Mouse (Mus musculus) cerebral cortex, adult 2 months (tissue): ENCODE measurements around the gene Slc34a1.

Source experiments
- WGBS: fragments of 180-500 bp; shearing (Covaris S2); methylation state at CpG from one replicate; pipeline ENCODE4 v1.1.7; 2018; 5-methylcytosine and 5-hydroxymethylcytosine counted together

Gene Slc34a1

DNA sequence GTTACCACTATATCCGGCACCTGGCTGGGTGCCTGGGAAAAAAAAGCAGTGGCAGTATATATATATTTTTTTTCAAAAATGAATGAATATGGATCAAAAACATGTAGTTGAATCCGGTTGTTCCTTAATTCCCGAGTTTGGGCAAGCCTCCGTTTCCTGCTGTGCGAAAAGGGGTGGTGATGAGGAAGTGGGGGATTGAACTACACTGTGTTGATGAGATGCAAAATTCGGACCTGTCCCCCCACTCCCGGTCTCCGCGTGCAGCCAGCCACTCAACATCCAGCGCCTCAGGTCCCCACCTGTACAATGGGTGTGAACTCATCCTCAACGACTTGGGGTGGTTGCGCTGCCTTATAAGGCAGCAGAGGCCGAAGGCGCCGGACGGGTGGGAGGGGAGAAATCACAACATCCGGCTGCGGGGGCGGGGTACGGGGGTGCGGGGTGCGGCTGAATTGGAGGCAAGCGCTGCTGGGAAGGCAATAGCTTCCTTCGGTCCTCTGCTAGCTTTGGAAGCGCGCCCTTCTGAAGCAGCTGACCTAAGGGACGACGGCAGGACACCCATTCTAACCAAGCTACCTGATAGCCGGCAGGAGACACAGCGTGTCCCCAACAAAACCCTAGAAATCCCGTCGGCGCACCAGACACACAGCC, 46.4 kb downstream of the Slc34a1 start:
- under 1% methylated on average over 33 of the region's 33 CpGs for WGBS

- under 1% methylated on average over 35 of the region's 35 CpGs for WGBS
Measured at GRCm38 (mm10) chr13:55444937-55445315, 46.9 kb downstream of the Slc34a1 start, which contains the start of gene Grk6. Grk6 (plus strand) TSS chr13:55445072.

DNA sequence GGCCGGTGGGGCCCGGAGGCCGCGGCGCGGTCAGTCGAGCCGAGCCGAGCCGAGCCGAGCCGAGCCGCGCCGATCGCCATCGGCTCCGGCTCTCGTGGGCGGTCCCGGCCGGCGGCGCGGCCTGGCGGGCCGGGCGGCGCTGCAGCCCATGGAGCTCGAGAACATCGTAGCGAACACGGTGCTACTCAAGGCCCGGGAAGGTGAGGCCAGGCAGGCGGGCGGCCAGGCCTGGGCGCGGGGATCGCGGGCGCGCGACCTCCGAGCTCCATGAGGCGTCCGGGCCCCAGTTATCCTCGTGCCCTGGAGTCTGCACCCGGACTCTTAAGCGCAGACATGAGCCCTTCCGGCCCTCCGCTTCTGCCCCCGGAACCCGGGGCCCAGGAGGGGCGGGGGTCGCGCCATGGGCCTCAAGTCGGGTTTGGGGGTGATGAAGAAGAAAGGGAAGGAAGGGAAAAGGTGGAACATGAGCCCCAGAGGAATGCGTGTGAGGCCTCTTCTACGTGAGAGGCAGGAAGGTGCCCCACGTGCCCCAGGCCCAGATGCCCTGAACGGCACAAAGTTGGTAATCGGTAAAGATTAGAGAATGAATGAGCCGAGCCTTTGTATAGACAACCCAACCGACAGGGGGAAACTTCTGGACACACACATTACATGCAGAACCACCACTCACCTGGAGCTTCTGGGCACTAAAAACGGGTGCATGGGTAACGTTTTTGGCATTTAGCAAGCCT, 47.5 kb downstream of the Slc34a1 start:
- 5% methylated on average over 66 of the region's 66 CpGs for WGBS

- 79% methylated on average over 6 of the region's 6 CpGs for WGBS
Measured at GRCm38 (mm10) chr13:55446483-55447105, 48.6 kb downstream of the Slc34a1 start.

DNA sequence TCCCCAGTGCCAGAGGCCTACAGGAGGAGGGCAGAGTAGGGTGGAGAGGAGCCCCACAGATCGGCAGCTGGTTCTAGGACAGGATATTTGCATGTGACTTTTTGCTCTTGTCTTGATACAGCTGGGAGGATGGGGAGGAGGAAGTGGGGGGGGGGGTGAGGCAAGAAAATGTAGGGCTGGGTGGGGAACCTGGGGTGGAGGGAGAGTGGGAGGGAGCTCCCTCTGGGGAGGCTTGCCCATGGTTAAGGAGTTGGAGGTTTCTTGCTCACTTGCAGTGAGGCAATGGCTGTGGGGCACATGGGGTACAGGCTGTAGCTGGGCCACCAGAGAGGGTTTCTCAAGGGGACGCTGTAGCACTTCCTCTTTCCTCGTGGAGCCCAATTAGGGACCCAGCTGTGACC, 49.6 kb downstream of the Slc34a1 start:
- 55% methylated on average over 3 of the region's 3 CpGs for WGBS

GRCm38 (mm10) chr13:55448131-55448530, 50.1 kb downstream of the Slc34a1 start:
- WGBS = 86% methylated on average over 5 of the region's 5 CpGs

GRCm38 (mm10) chr13:55449205-55449604, 51.2 kb downstream of the Slc34a1 start:
- 90% methylated on average over 9 of the region's 9 CpGs for WGBS

GRCm38 (mm10) chr13:55449679-55450441, 51.9 kb downstream of the Slc34a1 start:
- WGBS = 87% methylated on average over 17 of the region's 17 CpGs

GRCm38 (mm10) chr13:55450511-55450980, 52.6 kb downstream of the Slc34a1 start:
- WGBS = 67% methylated on average over 11 of the region's 11 CpGs

- 93% methylated on average over 10 of the region's 10 CpGs for WGBS
Measured at GRCm38 (mm10) chr13:55451296-55451695, 53.3 kb downstream of the Slc34a1 start.

GRCm38 (mm10) chr13:55451785-55452549, 54.0 kb downstream of the Slc34a1 start:
- WGBS = 91% methylated on average over 16 of the region's 16 CpGs

DNA sequence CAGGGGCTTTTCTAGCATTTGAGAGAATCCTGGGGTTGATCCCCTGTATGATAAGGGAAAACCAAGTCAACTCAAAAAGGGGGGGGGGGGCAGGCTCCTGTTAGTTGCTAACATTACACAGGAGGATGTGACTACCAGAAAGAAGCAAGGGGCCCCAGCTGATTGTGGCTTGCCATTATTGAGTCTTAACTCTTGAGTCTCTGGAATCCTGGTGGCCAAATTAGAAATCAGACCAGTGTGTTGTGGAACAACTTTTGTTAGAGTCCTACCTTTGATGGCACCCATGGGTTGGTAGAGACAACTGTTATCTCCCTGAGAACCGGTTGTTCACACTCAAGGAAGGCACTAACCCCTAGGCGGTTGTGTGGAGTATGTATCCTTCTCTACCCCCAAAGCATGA, 65.0 kb downstream of the Slc34a1 start:
- 70% methylated on average over 2 of the region's 2 CpGs for WGBS

DNA sequence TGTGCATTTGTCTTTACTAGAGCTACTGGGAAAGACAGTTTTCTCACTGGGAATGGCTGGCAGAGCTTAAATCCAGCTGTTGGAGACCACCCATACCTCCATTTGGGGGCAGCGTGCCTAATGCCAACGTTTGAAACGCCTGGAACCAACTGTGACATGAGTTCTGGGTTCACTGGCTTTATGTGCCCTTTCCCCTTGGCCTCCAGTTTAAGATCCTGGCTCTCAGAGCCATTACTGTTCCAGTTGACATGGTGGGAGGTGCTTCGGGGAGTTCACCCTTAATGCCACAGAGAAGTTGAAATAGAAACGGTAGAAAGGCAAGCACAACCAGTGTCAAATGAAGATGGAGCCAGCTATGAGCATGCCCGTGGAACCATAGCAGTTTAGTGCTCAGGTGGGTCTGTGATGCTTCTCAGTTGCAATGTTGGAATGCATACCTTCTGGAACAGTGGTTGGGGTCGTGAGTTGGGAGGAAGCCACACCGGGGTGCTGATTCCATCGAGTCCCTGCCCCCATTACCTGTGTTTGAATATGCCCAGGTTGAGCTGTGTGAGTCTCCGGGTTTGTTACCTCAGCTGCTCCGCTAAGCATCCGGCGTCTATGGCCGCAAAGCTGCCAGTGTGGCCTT, 65.5 kb downstream of the Slc34a1 start:
- WGBS = 15% methylated on average over 14 of the region's 14 CpGs

- WGBS = under 1% methylated on average over 65 of the region's 84 CpGs
Measured at GRCm38 (mm10) chr13:55464027-55464884, 66.3 kb downstream of the Slc34a1 start, which contains the start of gene Prr7. Prr7 (plus strand) TSS chr13:55464267.

GRCm38 (mm10) chr13:55465184-55465583, 67.2 kb downstream of the Slc34a1 start:
- 2% methylated on average over 3 of the region's 3 CpGs for WGBS
